Mouse (Mus musculus): ENCODE measurements around the gene Ms4a6b. TPM values are rescaled to one million over a fixed set of nuclear protein-coding genes. Genes with fewer than 3 reads are reported as not detected.

The Ms4a6b gene
- polyA plus RNA-seq, 1 experiment: 1.2 TPM

DNA sequence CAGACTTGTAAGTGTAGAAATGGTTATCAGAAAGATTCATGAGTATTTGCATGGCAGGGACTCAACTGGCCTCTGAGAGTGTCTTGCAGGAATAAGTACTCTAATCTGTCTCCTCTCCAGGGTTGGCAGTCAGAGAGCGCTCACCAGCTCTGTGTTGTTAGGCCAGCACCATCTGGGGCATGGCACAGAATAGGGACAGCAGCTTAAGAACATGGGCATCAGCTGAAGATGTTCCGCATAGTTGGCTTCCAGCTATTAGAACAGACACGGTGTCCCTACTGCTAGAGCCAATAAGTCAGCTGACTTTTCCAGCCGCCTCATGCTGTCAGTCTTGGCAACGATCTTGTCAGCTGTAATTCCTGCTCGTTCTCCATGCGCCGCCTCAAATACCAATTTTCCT is 58.7 kb downstream of the Ms4a6b start:
- no peaks in the 10 kb centered on the region for H3K36me3 ChIP-seq (ENCODE audit: control insufficient read depth, insufficient read depth, low read length)
- no peaks in the 10 kb centered on the region for H3K4me1 ChIP-seq (ENCODE audit: control insufficient read depth, insufficient read depth, low read length)
- no peak for TF ChIP-seq POLR2A (IDR thresholded peaks at IDR 0.05; ENCODE audit: control insufficient read depth, low read depth, low read length)
- TF ChIP-seq CTCF (IDR thresholded peaks at IDR 0.05; ENCODE audit: control insufficient read depth, insufficient read depth, insufficient replicate concordance, low read depth, low read length): no peak
- H3K27ac ChIP-seq (ENCODE audit: control insufficient read depth, insufficient read depth, low read depth, low read length): no peak overlapping the region
- no peak overlapping the region for H3K4me3 ChIP-seq (ENCODE audit: control insufficient read depth, low read depth, low read length)
- no peaks in the 10 kb centered on the region for H3K27me3 ChIP-seq (ENCODE audit: control insufficient read depth, insufficient read depth, low read length)

Other genes starting within 250 kb of the Ms4a6b start
- gene Ms4a5, start 232.6 kb upstream of the Ms4a6b start, polyA plus RNA-seq (2012; rRNA removed): 130 and 181 TPM in 2 replicates
- 142 and 184 TPM in 2 replicates for gene Ms4a14, start 202.1 kb upstream of the Ms4a6b start, polyA plus RNA-seq (2012; rRNA removed)
- 0.40 and 0.69 TPM in 2 replicates for gene Ms4a7, start 180.4 kb upstream of the Ms4a6b start, polyA plus RNA-seq (2012; rRNA removed)
- gene Ms4a4a, start 141.0 kb upstream of the Ms4a6b start, polyA plus RNA-seq (2012; rRNA removed): 0.48 TPM in 1 of 2 replicates, not detected in the other
- 0.26 TPM in 1 of 2 replicates, not detected in the other for gene Ms4a4c, start 111.7 kb upstream of the Ms4a6b start, polyA plus RNA-seq (2012; rRNA removed)
- 1.9 TPM in 2 replicates for gene Ms4a4b, start 73.0 kb upstream of the Ms4a6b start, polyA plus RNA-seq (2012; rRNA removed)
- 1.1 and 2.3 TPM in 2 replicates for gene Ms4a6c, start 47.1 kb upstream of the Ms4a6b start, polyA plus RNA-seq (2012; rRNA removed)
- 1.9 and 3.8 TPM in 2 replicates for gene Gm8369, start 30.6 kb upstream of the Ms4a6b start, polyA plus RNA-seq (2012; rRNA removed)
- 1.8 and 2.3 TPM in 2 replicates for gene Ms4a4d, start 20.3 kb downstream of the Ms4a6b start, polyA plus RNA-seq (2012; rRNA removed)
- 0.32 and 0.79 TPM in 2 replicates for gene Ms4a6d, start 88.3 kb downstream of the Ms4a6b start, polyA plus RNA-seq (2012; rRNA removed)
- gene Ms4a2, start 107.2 kb downstream of the Ms4a6b start, polyA plus RNA-seq (2012; rRNA removed): not detected in 2 replicates
- not detected in 2 replicates for gene Ms4a3, start 124.3 kb downstream of the Ms4a6b start, polyA plus RNA-seq (2012; rRNA removed)
- not detected in 2 replicates for gene Oosp2, start 144.0 kb downstream of the Ms4a6b start, polyA plus RNA-seq (2012; rRNA removed)
- not detected in 2 replicates for gene Oosp1, start 174.6 kb downstream of the Ms4a6b start, polyA plus RNA-seq (2012; rRNA removed)
- not detected in 2 replicates for gene Oosp3, start 180.5 kb downstream of the Ms4a6b start, polyA plus RNA-seq (2012; rRNA removed)
- 0.82 and 0.90 TPM in 2 replicates for gene Gif, start 231.0 kb downstream of the Ms4a6b start, polyA plus RNA-seq (2012; rRNA removed)

Data from testis, adult 2 months (tissue).